Mouse (Mus musculus) embryonic facial prominence, embryonic 10.5 days (tissue): ENCODE measurements around the gene Gm2042. TPM values are rescaled to one million over a fixed set of nuclear protein-coding genes. Genes with fewer than 3 reads are reported as not detected.
"Not testable (repeated sequence)": the region's sequence is repeated elsewhere in the genome, so short reads cannot be mapped to it uniquely, and the experiment has no call there.

Experiments used
- DNase-seq: peaks from one replicate; pipeline ENCODE4 v3.0.0-alpha.2; 2017; ENCODE audit warnings: low spot score
- H3K27ac ChIP-seq: fragments of 300-500 bp; sonication (generic); replicated peaks from 2 replicates; pipeline ENCODE4 v1.5.1; 2016; ENCODE audit warnings: mild to moderate bottlenecking
- H3K27me3 ChIP-seq: fragments of 300-500 bp; sonication (generic); replicated peaks from 2 replicates; pipeline ENCODE4 v1.6.1; 2016; ENCODE audit warnings: low read depth, mild to moderate bottlenecking; ENCODE audit not compliant: poor library complexity, severe bottlenecking
- H3K36me3 ChIP-seq: fragments of 300-500 bp; sonication (generic); replicated peaks from 2 replicates; pipeline ENCODE4 v1.6.1; 2016; ENCODE audit warnings: mild to moderate bottlenecking, moderate library complexity
- H3K4me1 ChIP-seq: fragments of 300-500 bp; sonication (generic); 2 replicates; pipeline ENCODE4 v1.6.1; 2016
- H3K4me3 ChIP-seq: fragments of 300-500 bp; sonication (generic); 2 replicates; pipeline ENCODE4 v1.5.1; 2016; ENCODE audit warnings: mild to moderate bottlenecking, moderate library complexity
- H3K9me3 ChIP-seq: fragments of 300-500 bp; sonication (generic); 2 replicates; pipeline ENCODE4 v1.6.1; 2016; ENCODE audit warnings: mild to moderate bottlenecking
- WGBS: fragments of 180-500 bp; shearing (Covaris S2); methylation state at CpG from one replicate; pipeline ENCODE4 v1.1.7; 2016; 5-methylcytosine and 5-hydroxymethylcytosine counted together
- polyA plus RNA-seq: library from polyadenylated mRNA; unstranded; fragments of >200 nt; fragmentation: Nextera tagmentation; extraction: Ambion mirVana; gene quantifications from 2 replicates; pipeline ENCODE4 v1.2.1, GENCODE M21; 2016

The Gm2042 gene
- polyA plus RNA-seq = not detected in 2 replicates

DNA sequence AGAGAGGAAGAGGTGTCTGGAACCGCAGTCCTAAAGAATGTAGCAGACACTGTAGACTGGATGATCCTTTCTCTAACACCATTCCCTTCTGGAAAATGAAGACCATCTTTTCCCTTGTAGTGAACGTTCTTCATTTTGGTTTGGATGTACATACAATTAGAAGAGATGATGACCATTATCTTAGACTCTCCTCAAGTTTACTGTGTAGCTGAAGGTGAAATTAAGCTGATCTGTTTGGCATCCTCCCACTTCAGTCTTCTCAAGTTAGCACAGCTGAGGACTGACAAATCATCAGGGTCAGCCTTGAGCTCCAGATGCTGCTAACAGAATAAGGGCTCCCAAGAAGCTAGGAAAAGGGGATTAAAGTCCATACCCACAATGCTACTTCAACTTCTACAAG, at the start of gene Gm2042:
Gm2042 (plus strand) TSS at position 301 of the 400 bp plus-strand sequence.
- not testable (repeated sequence) for H3K27me3 ChIP-seq, H3K36me3 ChIP-seq, H3K27ac ChIP-seq, DNase-seq, H3K4me1 ChIP-seq, H3K4me3 ChIP-seq, H3K9me3 ChIP-seq
- WGBS = 90% methylated on average over 2 of the region's 2 CpGs

DNA sequence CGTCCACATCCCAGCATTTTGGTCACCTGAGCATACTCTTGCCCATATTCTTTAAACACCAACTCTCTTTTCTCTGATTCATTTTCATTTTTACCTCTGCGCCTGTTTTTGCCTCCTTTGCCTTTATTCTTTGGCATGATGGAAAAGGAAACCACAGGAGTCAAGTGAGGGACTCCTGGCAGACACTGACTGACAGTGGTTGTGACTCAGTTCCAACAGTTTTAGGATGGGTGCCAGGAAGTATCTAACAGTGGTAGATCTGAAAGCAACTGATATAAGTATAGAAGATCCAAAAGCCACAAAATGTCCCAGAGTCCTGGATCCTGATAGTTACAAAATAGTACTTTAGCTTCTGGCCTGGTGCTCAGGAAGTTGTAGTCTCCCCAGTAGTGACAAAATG, 34.2 kb upstream of the Gm2042 start, which contains the start of gene Gm2035:
Gm2035 (minus strand) TSS at position 137 of the 400 bp plus-strand sequence.
- not testable (repeated sequence) for H3K27ac ChIP-seq, H3K27me3 ChIP-seq, H3K36me3 ChIP-seq, H3K4me3 ChIP-seq, H3K9me3 ChIP-seq, DNase-seq, H3K4me1 ChIP-seq
- WGBS = 81% methylated on average over 2 of the region's 2 CpGs

DNA sequence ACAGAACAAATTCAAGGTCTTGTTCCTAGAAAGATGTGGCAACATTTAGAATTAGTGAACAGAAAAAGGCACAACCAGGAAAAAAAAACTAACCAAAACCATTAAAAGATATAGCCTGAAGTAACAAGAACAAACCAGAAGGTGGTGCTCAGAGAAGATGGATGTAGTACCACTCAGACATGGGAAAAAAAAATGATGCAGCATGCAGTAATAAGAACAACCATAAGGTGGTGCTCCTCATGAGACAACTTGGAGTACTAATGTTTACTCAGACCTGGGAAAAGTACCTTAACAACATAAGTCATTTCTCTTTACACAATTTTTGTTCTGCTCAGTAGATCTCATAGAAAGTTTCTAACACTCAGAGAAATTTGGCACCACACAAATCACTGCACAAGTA, 30.1 kb downstream of the Gm2042 start:
- not testable (repeated sequence) for H3K36me3 ChIP-seq, H3K4me3 ChIP-seq, H3K4me1 ChIP-seq, DNase-seq, H3K27me3 ChIP-seq, H3K27ac ChIP-seq, H3K9me3 ChIP-seq

DNA sequence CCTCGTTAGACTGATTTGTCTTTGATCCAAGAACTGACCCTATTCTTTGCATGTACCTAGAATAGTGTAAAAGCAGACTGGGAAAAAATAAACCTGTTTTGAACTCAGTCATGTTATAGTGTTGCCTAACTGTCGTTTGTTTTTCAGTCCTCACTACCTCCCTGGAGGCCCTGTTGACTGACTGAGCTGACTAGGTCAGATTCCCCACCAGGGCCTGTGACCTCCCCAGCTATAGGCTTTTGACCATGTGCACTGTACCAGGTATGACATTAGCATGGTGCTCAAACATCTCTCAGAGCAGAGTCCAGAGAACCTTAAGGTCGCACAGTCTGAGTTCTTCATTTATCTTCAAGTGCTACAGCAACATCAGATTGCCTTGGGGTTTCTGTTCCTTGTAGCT, 50.2 kb downstream of the Gm2042 start:
- not testable (repeated sequence) for H3K27me3 ChIP-seq, H3K27ac ChIP-seq, H3K36me3 ChIP-seq, H3K4me1 ChIP-seq, H3K9me3 ChIP-seq, H3K4me3 ChIP-seq, DNase-seq
- WGBS = 72% methylated on average over 3 of the region's 3 CpGs

Other genes with a start within 250 kb of the Gm2042 start
- gene Gm21319, start 178.3 kb upstream of the Gm2042 start, polyA plus RNA-seq = not detected in 2 replicates
- not detected in 2 replicates for gene Gm21936, start 158.6 kb upstream of the Gm2042 start, polyA plus RNA-seq
- not detected in 2 replicates for gene BB287469, start 137.5 kb upstream of the Gm2042 start, polyA plus RNA-seq
- gene Gm2001, start 111.7 kb upstream of the Gm2042 start, polyA plus RNA-seq = not detected in 2 replicates
- gene Gm2016, start 80.0 kb upstream of the Gm2042 start, polyA plus RNA-seq = not detected in 2 replicates
- not detected in 2 replicates for gene Gm2022, start 58.7 kb upstream of the Gm2042 start, polyA plus RNA-seq
- gene Gm2035, start 34.2 kb upstream of the Gm2042 start, polyA plus RNA-seq = not detected in 2 replicates
- gene Gm2075, start 57.8 kb downstream of the Gm2042 start, polyA plus RNA-seq = not detected in 2 replicates
- gene Gm6803, start 64.7 kb downstream of the Gm2042 start, polyA plus RNA-seq = not detected in 2 replicates
- gene Gm2056, start 72.9 kb downstream of the Gm2042 start, polyA plus RNA-seq = not detected in 2 replicates
- gene Gm16368, start 129.6 kb downstream of the Gm2042 start, polyA plus RNA-seq = not detected in 2 replicates
- gene Gm10436, start 228.0 kb downstream of the Gm2042 start, polyA plus RNA-seq = not detected in 2 replicates